Mouse (Mus musculus) MEL (cell line): Measurements from ENCODE around the gene Sfrp5. TPM values are rescaled to one million over a fixed set of nuclear protein-coding genes. Genes with fewer than 3 reads are reported as not detected.

ENCODE experiments used
- DNase-seq: peaks from one replicate; pipeline ENCODE4 v3.0.0; 2011; ENCODE audit warnings: low read depth, low spot score
- H3K27ac ChIP-seq: 2 replicates; pipeline ENCODE4 v1.5.1; 2012; ENCODE audit warnings: low read depth, mild to moderate bottlenecking, control low read depth, low read length, moderate library complexity; ENCODE audit not compliant: control insufficient read depth
- H3K27me3 ChIP-seq, 2 experiments: fragments of 150-350 bp in 1 of 2; sonication (generic) in 1 of 2; 2 replicates each; pipeline ENCODE4 v1.6.1; 2012; ENCODE audit warnings: low read length in 2 of 2, mild to moderate bottlenecking in 2 of 2, improper control_type of control experiment in 1 of 2, moderate library complexity in 1 of 2; ENCODE audit not compliant: insufficient read depth in 2 of 2, control insufficient read depth in 1 of 2
- H3K36me3 ChIP-seq, 2 experiments: 2 replicates each; pipeline ENCODE4 v1.6.1; 2012 to 2014; ENCODE audit warnings: low read length in 2 of 2, improper control_type of control experiment in 1 of 2, inconsistent platforms in 1 of 2, mild to moderate bottlenecking in 1 of 2; ENCODE audit not compliant: insufficient read depth in 2 of 2, control insufficient read depth in 1 of 2
- H3K4me1 ChIP-seq, 2 experiments: fragments of 150-350 bp in 1 of 2; sonication (generic) in 1 of 2; 2 replicates each; pipeline ENCODE4 v1.6.1; 2012; ENCODE audit warnings: low read length in 2 of 2, improper control_type of control experiment in 1 of 2, mild to moderate bottlenecking in 1 of 2; ENCODE audit not compliant: insufficient read depth in 2 of 2, control insufficient read depth in 1 of 2
- H3K4me3 ChIP-seq, 2 experiments: fragments of 150-350 bp in 1 of 2; sonication (generic) in 1 of 2; 2 replicates each; pipeline ENCODE4 v1.5.1; 2012; ENCODE audit warnings: low read depth in 2 of 2, low read length in 2 of 2, mild to moderate bottlenecking in 2 of 2, moderate library complexity in 2 of 2, control low read depth in 1 of 2, improper control_type of control experiment in 1 of 2; ENCODE audit not compliant: control insufficient read depth in 1 of 2, insufficient read depth in 1 of 2
- H3K79me2 ChIP-seq: 2 replicates; pipeline ENCODE4 v1.6.1; 2012; ENCODE audit warnings: mild to moderate bottlenecking, low read length, moderate library complexity; ENCODE audit not compliant: control insufficient read depth, poor library complexity, insufficient read depth
- H3K9ac ChIP-seq: 2 replicates; pipeline ENCODE4 v1.6.1; 2012; ENCODE audit warnings: low read depth, mild to moderate bottlenecking, control low read depth, low read length, moderate library complexity; ENCODE audit not compliant: control insufficient read depth, poor library complexity, severe bottlenecking
- H3K9me3 ChIP-seq: fragments of 150-350 bp; sonication (generic); replicated peaks from 2 replicates; pipeline ENCODE4 v1.6.1; 2012; ENCODE audit warnings: mild to moderate bottlenecking, low read length, improper control_type of control experiment, moderate library complexity; ENCODE audit not compliant: insufficient read depth
- CHD1 ChIP-seq: IDR thresholded peaks from 2 replicates; pipeline ENCODE4 v1.6.1; 2012; ENCODE audit warnings: low read depth, mild to moderate bottlenecking, inconsistent platforms, low read length, improper control_type of control experiment
- E2F4 ChIP-seq: IDR thresholded peaks from 2 replicates; pipeline ENCODE4 v1.6.1; 2011; ENCODE audit warnings: low read depth, low read length, improper control_type of control experiment, borderline replicate concordance
- ELF1 ChIP-seq: IDR thresholded peaks from 2 replicates; pipeline ENCODE4 v1.6.1; 2014; ENCODE audit warnings: low read depth, mild to moderate bottlenecking, inconsistent platforms, low read length, improper control_type of control experiment, moderate library complexity
- ETS1 ChIP-seq: IDR thresholded peaks from 2 replicates; pipeline ENCODE4 v1.6.1; 2012; ENCODE audit warnings: low read depth, mild to moderate bottlenecking, inconsistent platforms, low read length, improper control_type of control experiment, moderate library complexity
- GABPA ChIP-seq: IDR thresholded peaks from 2 replicates; pipeline ENCODE4 v1.6.1; 2012; ENCODE audit warnings: low read depth, mild to moderate bottlenecking, inconsistent platforms, low read length, improper control_type of control experiment, moderate library complexity
- HCFC1 ChIP-seq: IDR thresholded peaks from 2 replicates; pipeline ENCODE4 v1.6.1; 2012; ENCODE audit warnings: low read depth, mild to moderate bottlenecking, inconsistent platforms, low read length, improper control_type of control experiment, moderate library complexity
- KAT2A ChIP-seq: conservative IDR thresholded peaks from 2 replicates; pipeline ENCODE4 v1.6.1; 2012; ENCODE audit warnings: low read depth, low read length, improper control_type of control experiment, inconsistent platforms
- MAFK ChIP-seq: IDR thresholded peaks from 2 replicates; pipeline ENCODE4 v1.6.1; 2011; ENCODE audit warnings: low read depth, mild to moderate bottlenecking, low read length, improper control_type of control experiment, borderline replicate concordance
- MAX ChIP-seq: IDR thresholded peaks from 2 replicates; pipeline ENCODE4 v1.6.1; 2011; ENCODE audit warnings: low read length, improper control_type of control experiment
- MEF2A ChIP-seq: IDR thresholded peaks from 2 replicates; pipeline ENCODE4 v1.6.1; 2014; ENCODE audit warnings: low read depth, mild to moderate bottlenecking, inconsistent platforms, low read length, improper control_type of control experiment; ENCODE audit not compliant: poor library complexity, insufficient replicate concordance, severe bottlenecking; ENCODE audit errors: extremely low read depth
- MYB ChIP-seq: IDR thresholded peaks from 2 replicates; pipeline ENCODE4 v1.6.1; 2011; ENCODE audit warnings: mild to moderate bottlenecking, low read depth, low read length, improper control_type of control experiment
- MYC ChIP-seq: IDR thresholded peaks from 2 replicates; pipeline ENCODE4 v1.6.1; 2011; ENCODE audit warnings: low read depth, mild to moderate bottlenecking, low read length, improper control_type of control experiment, moderate library complexity
- NELFE ChIP-seq: IDR thresholded peaks from 2 replicates; pipeline ENCODE4 v1.6.1; 2011; ENCODE audit warnings: low read depth, low read length, improper control_type of control experiment
- NRF1 ChIP-seq: IDR thresholded peaks from 2 replicates; pipeline ENCODE4 v1.6.1; 2014; ENCODE audit warnings: low read depth, mild to moderate bottlenecking, inconsistent platforms, low read length, improper control_type of control experiment, moderate library complexity; ENCODE audit not compliant: poor library complexity, insufficient read depth, severe bottlenecking
- POLR2A ChIP-seq, 2 experiments: IDR thresholded peaks; 2 replicates each; pipeline ENCODE4 v1.6.1; 2011 to 2012; ENCODE audit warnings: low read length in 2 of 2, mild to moderate bottlenecking in 2 of 2, control low read depth in 1 of 2, improper control_type of control experiment in 1 of 2, low read depth in 1 of 2, moderate library complexity in 1 of 2; ENCODE audit not compliant: control insufficient read depth in 1 of 2, insufficient read depth in 1 of 2, poor library complexity in 1 of 2
- POLR2AphosphoS5 ChIP-seq: IDR thresholded peaks from 2 replicates; pipeline ENCODE4 v1.6.1; 2012; ENCODE audit warnings: low read depth, borderline replicate concordance, mild to moderate bottlenecking, inconsistent platforms, low read length, moderate library complexity, mixed read lengths
- RAD21 ChIP-seq: IDR thresholded peaks from 2 replicates; pipeline ENCODE4 v1.6.1; 2011; ENCODE audit warnings: mild to moderate bottlenecking, low read depth, low read length, improper control_type of control experiment
- RCOR1 ChIP-seq: IDR thresholded peaks from 2 replicates; pipeline ENCODE4 v1.6.1; 2012; ENCODE audit warnings: low read depth, mild to moderate bottlenecking, inconsistent platforms, low read length, improper control_type of control experiment
- SIN3A ChIP-seq: IDR thresholded peaks from 2 replicates; pipeline ENCODE4 v1.6.1; 2012; ENCODE audit warnings: low read length, improper control_type of control experiment, inconsistent platforms
- SMC3 ChIP-seq: IDR thresholded peaks from 2 replicates; pipeline ENCODE4 v1.6.1; 2011; ENCODE audit warnings: low read depth, low read length, improper control_type of control experiment
- TBP ChIP-seq: IDR thresholded peaks from 2 replicates; pipeline ENCODE4 v1.8.0; 2011; ENCODE audit warnings: low read depth, low read length, improper control_type of control experiment
- TCF12 ChIP-seq: IDR thresholded peaks from 2 replicates; pipeline ENCODE4 v1.6.1; 2014; ENCODE audit warnings: low read depth, mild to moderate bottlenecking, inconsistent platforms, low read length, improper control_type of control experiment, moderate library complexity
- UBTF ChIP-seq: IDR thresholded peaks from 2 replicates; pipeline ENCODE4 v1.6.1; 2012; ENCODE audit warnings: low read depth, mild to moderate bottlenecking, inconsistent platforms, low read length, improper control_type of control experiment, moderate library complexity, borderline replicate concordance; ENCODE audit not compliant: insufficient read depth
- USF2 ChIP-seq, 2 experiments: IDR thresholded peaks; 2 replicates each; pipeline ENCODE4 v1.6.1; 2011 to 2012; ENCODE audit warnings: improper control_type of control experiment in 2 of 2, low read length in 2 of 2, borderline replicate concordance in 1 of 2, inconsistent platforms in 1 of 2, low read depth in 1 of 2, mild to moderate bottlenecking in 1 of 2; ENCODE audit not compliant: insufficient read depth in 1 of 2
- ZC3H11A ChIP-seq: IDR thresholded peaks from 2 replicates; pipeline ENCODE4 v1.6.1; 2012; ENCODE audit warnings: low read depth, mild to moderate bottlenecking, inconsistent platforms, low read length, improper control_type of control experiment
- ZMIZ1 ChIP-seq: IDR thresholded peaks from 2 replicates; pipeline ENCODE4 v1.6.1; 2012; ENCODE audit warnings: low read depth, mild to moderate bottlenecking, inconsistent platforms, low read length, improper control_type of control experiment, moderate library complexity
- ZNF384 ChIP-seq: IDR thresholded peaks from 2 replicates; pipeline ENCODE4 v1.6.1; 2012; ENCODE audit warnings: low read depth, mild to moderate bottlenecking, inconsistent platforms, low read length, improper control_type of control experiment
- polyA plus RNA-seq, 2 experiments: library from polyadenylated mRNA; stranded (reverse) in 1 of 2; unstranded in 1 of 2; fragments of >175 nt in 1 of 2; fragments of >200 nt in 1 of 2; gene quantifications; 2 replicates each; pipeline versions ENCODE4 v1.2.1 to v1.2.4; 2012; ENCODE audit warnings: low replicate concordance in 2 of 2, low read depth in 1 of 2; ENCODE audit not compliant: insufficient read length in 2 of 2, insufficient read depth in 1 of 2, missing spikeins in 1 of 2
- total RNA-seq: library from RNA; depleted of rRNA; stranded (reverse); fragments of 300-350 nt; gene quantifications from 2 replicates; pipeline ENCODE4 v1.2.3, GENCODE M21; 2012

The Sfrp5 gene
- total and polyA plus RNA-seq, 3 experiments = 0.50 TPM; not detected in 2

- Histone ChIP-seq H3K79me2 (no peaks in the 10 kb centered on the region), H3K27ac (no peak overlapping the region), H3K4me1 (no peaks in the 10 kb centered on the region), H3K36me3 (no peaks in the 10 kb centered on the region), H3K27me3 (peaks cover 8 to 13% of the 10 kb centered on the region in 2 experiments), H3K9ac (no peak overlapping the region), H3K9me3 (no peaks in the 10 kb centered on the region), H3K4me3 (no peak overlapping the region)
- TF ChIP-seq E2F4 (no peak), NRF1 (no peak), ELF1 (no peak), RAD21 (no peak), ZNF384 (no peak), SMC3 (no peak), POLR2A (IDR thresholded peaks at IDR 0.05; ENCODE audit: control insufficient read depth in 1 of 2, insufficient read depth in 1 of 2, low read depth in 1 of 2, low read length in 2 of 2, poor library complexity in 1 of 2) (no peak), SIN3A (no peak), MEF2A (no peak), TBP (no peak), KAT2A (no peak), MAFK (no peak), MYC (no peak), ZMIZ1 (no peak), ZC3H11A (no peak), MAX (no peak), GABPA (no peak), RCOR1 (no peak), USF2 (IDR thresholded peaks at IDR 0.05; ENCODE audit: borderline replicate concordance in 1 of 2, insufficient read depth in 1 of 2, low read depth in 1 of 2, low read length in 2 of 2) (no peak)
- no peak for DNase-seq
Observed at GRCm38 (mm10) chr19:42211936-42212335, 9.9 kb upstream of the Sfrp5 start.

GRCm38 (mm10) chr19:42209976-42210375 is 7.9 kb upstream of the Sfrp5 start:
- Histone ChIP-seq H3K36me3 (no peaks in the 10 kb centered on the region), H3K9ac (no peak overlapping the region), H3K27me3 (peaks cover 8 to 13% of the 10 kb centered on the region in 2 experiments), H3K79me2 (no peaks in the 10 kb centered on the region), H3K27ac (no peak overlapping the region), H3K4me3 (no peak overlapping the region), H3K4me1 (no peaks in the 10 kb centered on the region), H3K9me3 (no peaks in the 10 kb centered on the region)
- no peak for DNase-seq
- TF ChIP-seq CHD1 (no peak), MAX (no peak), RCOR1 (no peak), MEF2A (no peak), UBTF (no peak), RAD21 (no peak), GABPA (no peak), TBP (no peak), HCFC1 (no peak), ETS1 (no peak), ELF1 (no peak), TCF12 (no peak), MYC (no peak), ZC3H11A (no peak), ZNF384 (no peak), POLR2AphosphoS5 (no peak), MYB (no peak), NELFE (no peak), SMC3 (no peak)
